Mouse (Mus musculus): ENCODE measurements around the gene Thoc2.

GRCm38 (mm10) chrX:41805592-41805991 is 114.9 kb downstream of the Thoc2 start:
- no peak for TF ChIP-seq CTCF (IDR thresholded peaks at IDR 0.05; ENCODE audit: extremely low read depth, insufficient read length, insufficient replicate concordance, low read depth, low read length)
- no peak for TF ChIP-seq POLR2A (IDR thresholded peaks at IDR 0.05; ENCODE audit: low read depth, low read length)
